Mouse (Mus musculus) testis, adult 2 months (tissue): Measurements from ENCODE around the gene Mrps23.

Experiments
- CTCF ChIP-seq: fragments of 200-500 bp; IDR thresholded peaks from 2 replicates; pipeline ENCODE4 v1.5.1; 2012; ENCODE audit warnings: low read depth, mild to moderate bottlenecking, inconsistent platforms, low read length, moderate library complexity; ENCODE audit not compliant: control insufficient read depth, insufficient read depth, insufficient replicate concordance
- POLR2A ChIP-seq: fragments of 200-500 bp; IDR thresholded peaks from 2 replicates; pipeline ENCODE4 v1.6.1; 2012; ENCODE audit warnings: low read depth, mild to moderate bottlenecking, inconsistent platforms, low read length, moderate library complexity; ENCODE audit not compliant: control insufficient read depth

DNA sequence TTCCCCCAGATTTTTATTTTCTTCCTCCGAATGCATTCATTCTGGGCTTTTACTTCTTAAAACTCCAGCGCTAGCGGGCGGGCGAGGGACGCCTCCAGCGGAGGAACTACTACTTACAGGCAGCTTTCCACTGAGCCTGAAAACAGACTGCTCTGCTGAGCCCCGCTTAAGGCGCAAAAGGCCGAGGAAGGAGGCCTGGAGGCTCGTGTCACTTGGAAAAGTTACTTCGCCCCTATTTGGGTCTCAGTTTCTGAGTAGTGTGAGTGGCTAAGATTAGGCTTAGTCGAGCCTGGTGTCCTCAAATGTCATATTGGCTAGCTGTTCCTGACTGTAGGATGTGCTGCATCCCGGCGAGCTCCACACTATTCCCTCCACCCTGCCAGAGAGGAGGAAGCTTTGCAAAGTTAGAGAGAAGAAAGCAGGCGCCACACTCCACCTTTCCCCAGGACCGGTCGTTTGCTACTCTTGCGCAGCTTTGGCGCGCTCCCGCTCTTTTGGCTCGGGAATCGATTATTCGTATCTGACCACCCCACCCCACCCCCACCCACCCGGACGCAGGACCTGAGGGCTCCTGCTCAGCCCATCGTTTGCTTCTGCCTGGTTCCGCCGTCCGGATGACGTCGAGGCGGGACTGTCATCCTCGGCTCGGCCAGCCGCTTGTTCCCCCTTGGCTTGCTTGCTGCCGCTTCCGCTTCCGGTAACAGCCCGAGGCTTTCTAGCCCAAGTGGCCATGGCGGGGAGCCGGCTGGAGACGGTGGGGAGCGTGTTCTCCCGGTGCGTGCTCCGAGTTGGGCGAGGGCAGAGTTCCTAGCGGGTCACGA is at the start of gene Mrps23:
- no peak for TF ChIP-seq CTCF
- peak; percentile 77 for TF ChIP-seq POLR2A
